Mouse (Mus musculus): ENCODE measurements around the gene Fpr3.
"Not testable (repeated sequence)": the region's sequence is repeated elsewhere in the genome, so short reads cannot be mapped to it uniquely, and the experiment has no call there.

Fpr3 gene

DNA sequence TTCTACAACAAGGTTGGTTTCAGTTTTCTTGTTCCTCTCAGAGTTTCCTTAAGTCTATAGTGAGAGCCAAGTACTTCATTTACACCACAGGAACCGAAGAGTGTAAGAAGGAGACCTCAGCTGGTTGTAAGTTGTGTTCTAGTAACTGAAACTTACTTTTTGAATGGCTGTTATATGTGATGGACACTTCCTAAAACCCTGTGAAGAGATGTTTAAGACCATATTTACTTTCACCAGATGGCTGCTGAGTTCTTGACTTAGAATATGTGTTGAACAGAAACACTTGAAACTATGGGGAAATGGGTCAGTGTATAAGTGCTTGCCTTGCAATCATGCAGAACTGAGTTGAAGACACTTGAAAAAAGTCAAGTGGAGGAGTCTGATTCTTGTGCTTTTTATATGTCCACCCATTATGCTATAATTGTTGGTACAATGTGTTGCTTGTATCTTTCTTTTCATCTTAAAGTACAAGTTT is at the start of gene Fpr3, which contains the start of gene Fpr2:
Gene Fpr3, plus strand, starts transcription at position 79 of the 475 bp plus-strand sequence.
Gene Fpr2, plus strand, starts transcription at position 51 of the 475 bp plus-strand sequence.
- DNase-seq, result no peak

GRCm38 (mm10) chr17:17837919-17838701 is 49.5 kb upstream of the Fpr3 start:
- peak; percentile 96 for DNase-seq

DNA sequence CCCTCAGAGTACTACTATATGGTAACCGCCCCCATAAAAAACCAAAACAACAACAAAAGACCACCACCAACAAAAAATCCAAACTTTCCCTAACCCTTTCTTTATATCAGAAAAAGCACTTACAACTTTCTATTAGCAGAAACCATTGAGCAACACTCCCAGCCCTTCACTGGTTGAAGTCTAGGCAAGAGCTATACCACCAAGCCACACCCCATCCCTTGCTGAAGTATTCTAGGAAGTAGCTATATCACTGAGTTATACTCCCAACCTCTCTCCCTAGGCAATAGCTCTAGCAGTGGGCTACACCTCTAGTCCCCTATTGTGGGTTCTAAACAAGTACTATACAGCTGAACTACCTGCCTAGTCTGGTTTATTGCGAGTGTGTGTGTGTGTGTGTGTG is 48.4 kb upstream of the Fpr3 start:
- no peak for DNase-seq

DNA sequence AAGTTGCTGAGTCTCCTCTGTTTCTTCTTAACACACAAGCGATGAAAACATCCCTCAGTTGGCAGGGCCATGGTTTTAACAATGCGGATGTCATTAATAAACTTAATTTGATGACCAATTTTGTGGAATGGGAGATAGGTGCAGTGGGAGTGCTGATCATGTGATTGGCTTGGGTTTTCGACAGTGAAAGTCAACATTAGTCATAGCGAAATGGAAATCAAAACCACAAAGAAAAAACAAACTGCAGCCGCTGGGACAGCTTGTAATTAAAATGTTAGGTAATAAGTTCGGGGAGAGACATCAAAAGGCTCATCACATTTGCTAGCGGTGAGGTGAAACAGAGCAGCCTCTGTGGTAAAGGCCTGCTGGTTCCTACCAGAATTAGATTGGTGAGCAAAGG is 46.9 kb upstream of the Fpr3 start:
- DNase-seq, result no peak

- no peak for DNase-seq
These were observed 44.0 kb upstream of the Fpr3 start for GRCm38 (mm10) chr17:17843534-17844261.

- DNase-seq, result not testable (repeated sequence)
These were observed 43.0 kb upstream of the Fpr3 start for GRCm38 (mm10) chr17:17844606-17845005.

DNA sequence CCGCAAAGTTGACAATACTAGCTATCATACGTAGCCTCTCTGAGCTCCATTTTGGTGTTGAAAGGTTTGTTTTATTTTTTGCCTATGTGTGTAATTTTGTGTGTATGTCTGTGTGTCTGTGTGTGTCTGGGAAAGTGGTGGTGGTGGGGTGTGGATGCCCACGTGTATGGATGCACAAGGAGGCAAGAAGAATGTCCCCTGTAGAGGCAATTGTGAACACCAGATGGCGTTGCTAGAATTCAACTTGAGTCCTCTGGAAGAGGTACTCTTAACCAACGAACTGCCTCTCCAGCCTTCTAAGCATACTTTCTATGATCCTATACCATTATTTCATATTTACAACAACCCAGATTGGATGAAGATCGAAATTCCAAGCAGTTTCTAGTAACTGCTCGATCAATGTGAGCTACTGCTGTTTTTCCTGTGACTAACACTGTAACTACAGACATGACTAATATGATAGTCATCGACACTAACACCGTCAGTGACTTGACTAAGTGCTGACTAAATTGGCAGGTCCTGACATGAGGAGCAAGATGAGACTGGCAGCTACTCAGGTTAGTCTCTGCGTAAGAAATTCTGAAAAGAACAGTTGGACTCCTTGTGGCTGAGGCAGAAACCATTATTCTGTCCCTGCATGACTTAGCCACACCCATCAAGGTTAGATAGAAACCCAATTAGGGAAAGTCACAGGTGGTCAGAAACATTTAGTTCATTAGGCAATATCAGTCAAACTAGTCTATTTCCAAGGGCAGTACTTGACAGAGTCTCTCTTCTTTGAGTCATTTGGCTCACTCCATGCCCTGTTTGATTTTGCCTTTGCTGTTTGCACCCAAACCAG is 42.2 kb upstream of the Fpr3 start:
- DNase-seq, result no peak

- no peak for DNase-seq
These were observed 38.7 kb upstream of the Fpr3 start for GRCm38 (mm10) chr17:17848988-17849387.

- DNase-seq, result no peak
These were observed 37.5 kb upstream of the Fpr3 start for GRCm38 (mm10) chr17:17849906-17850712.

DNA sequence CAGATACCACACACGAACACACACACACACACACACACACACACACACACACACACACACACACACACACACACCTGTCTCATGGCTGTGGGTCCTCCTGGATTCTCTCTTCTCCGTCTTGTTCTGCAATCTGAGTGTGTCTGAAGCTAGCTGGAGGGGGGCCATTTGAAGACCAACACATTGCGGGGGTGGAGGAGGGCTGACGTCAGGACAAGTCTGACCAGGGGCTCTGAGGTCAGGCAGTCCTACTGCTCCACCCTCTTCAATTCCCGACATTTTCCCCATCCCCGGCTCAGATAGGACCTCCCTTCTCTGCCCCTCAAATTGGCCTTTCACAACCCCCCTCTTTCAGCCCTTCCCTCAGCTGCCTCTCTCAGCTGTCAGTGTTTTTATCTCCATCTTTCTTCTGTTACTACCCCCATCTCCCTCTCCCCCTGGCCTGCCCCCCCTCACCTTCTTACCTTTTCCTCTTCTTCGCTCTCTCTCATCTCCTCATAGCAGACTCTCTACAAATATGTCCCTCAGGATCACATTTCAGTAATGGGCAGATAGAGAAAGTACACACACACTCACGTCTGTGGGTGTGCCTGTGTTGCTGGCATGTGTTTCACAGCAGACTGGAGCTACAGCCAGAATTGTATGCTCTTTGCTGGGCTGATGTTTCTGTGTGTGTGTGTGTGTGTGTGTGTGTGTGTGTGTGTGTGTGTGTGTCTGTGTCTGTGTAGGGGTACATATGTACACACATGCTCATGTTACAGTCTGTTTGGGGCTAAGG is 32.4 kb upstream of the Fpr3 start, which contains the start of gene Has1:
Gene Has1, minus strand, starts transcription at position 142 of the 775 bp plus-strand sequence.
- no peak for DNase-seq

- DNase-seq, result no peak
These were observed 31.0 kb upstream of the Fpr3 start for GRCm38 (mm10) chr17:17856612-17857011.

DNA sequence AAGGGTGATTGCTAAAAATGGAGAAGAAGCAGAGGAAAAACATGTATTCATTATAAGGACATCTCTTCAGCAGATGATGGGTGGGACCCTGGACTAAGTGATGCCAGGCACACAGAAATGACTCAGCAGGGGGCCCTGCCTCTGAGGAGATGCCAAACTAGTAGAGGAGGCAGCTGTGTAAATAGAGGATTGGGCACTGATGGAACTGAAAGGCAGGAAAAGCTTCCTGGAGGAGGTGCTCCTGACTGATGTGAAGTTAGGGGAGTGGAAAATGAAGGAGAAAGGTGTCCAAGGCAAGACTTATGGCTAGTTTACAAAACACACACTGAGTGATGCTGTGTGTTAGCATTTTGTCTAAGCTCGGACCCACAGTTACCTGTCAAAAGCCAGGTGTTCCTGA is 30.2 kb upstream of the Fpr3 start:
- DNase-seq, result no peak

- no peak for DNase-seq
These were observed 27.5 kb upstream of the Fpr3 start for GRCm38 (mm10) chr17:17860110-17860509.

GRCm38 (mm10) chr17:17862360-17862759 is 25.3 kb upstream of the Fpr3 start:
- no peak for DNase-seq

DNA sequence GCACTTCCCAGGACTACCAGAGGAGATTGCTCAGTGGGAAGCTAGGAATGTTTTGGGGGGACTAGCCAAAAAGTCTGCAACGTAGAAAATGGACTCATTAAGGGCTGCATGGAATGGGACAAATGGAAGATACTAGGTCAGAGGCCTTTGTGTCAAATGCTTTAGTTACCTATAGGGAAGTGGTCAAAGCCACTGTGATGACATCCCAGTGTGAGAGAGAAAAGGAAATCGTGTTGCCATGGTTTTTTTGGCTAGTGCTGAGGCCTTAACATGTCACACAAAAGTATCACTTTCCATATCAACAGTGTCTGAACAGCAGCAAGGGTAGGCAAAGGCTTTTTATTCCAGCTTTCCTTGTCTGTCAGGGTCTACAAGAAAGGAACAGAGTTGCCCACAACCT is 22.5 kb upstream of the Fpr3 start:
- no peak for DNase-seq

GRCm38 (mm10) chr17:17866801-17867469 is 20.7 kb upstream of the Fpr3 start:
- no peak for DNase-seq

GRCm38 (mm10) chr17:17870892-17871550 is 16.6 kb upstream of the Fpr3 start:
- DNase-seq, result no peak

- no peak for DNase-seq
These were observed 16.0 kb upstream of the Fpr3 start for GRCm38 (mm10) chr17:17871697-17872096.

DNA sequence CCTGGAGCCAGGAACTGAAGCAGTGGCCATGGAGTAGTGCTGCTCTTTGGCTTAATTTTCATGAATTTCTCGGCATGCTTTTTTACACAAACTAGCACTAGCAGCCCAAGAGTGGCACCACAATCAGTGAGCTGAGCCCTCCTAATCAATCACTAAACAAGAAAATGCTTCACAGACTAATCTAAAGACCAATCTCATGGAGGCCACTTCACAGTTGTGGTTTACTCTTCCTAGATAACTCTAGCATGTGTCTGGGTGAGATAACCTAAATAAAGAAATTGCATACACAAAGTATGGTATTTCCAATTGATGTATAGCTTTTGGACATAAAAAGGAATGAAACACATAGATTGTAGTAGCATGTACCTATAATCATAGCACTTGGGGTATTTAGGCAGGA is 8.3 kb upstream of the Fpr3 start:
- DNase-seq, result no peak

DNA sequence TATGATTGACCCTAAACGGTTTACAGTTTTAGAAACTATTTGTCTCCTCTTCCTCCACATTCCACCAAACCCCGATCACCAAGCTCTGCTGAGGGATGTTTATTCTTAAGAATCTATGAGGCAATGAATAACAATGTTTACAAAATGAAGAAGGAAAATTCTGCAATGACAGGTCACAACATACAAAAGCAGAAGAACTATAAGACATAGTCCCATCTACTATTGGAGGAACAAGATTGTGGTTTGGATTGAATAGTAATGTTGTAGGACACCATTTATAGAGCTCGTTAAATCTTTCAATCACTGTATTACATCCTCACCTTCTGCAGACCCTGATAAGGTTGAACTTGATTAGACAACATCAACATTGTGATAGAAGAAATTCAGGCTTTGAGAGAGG is 5.0 kb upstream of the Fpr3 start:
- no peak for DNase-seq

Measured in thymus, postnatal 25 days (tissue).